Mouse (Mus musculus): ENCODE measurements around the gene Krt32.

Gene Krt32

GRCm38 (mm10) chr11:100050451-100050850 is 37.6 kb downstream of the Krt32 start, which contains the start of gene Krt31:
Krt31 (minus strand) TSS chr11:100050551.
- no peak for DNase-seq

DNA sequence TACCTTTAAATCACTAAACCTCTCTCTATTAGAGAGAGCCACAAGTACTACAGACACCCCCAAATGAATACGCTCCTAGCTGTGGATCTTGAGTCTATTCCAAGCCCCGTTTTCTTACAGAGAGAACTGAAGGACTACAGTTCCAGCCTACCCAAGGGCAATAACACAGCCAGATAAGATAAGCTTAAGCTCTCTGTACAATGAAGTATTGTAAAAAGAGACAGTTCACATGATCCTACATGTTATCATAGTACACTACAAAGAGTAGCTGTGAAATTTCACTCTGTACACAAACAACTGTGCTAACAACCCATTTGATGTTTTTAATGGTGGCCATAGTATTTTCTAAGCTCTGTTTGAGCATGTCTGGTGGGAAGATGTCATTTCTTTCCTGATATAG is 40.8 kb downstream of the Krt32 start:
- DNase-seq: no peak

GRCm38 (mm10) chr11:100046303-100046866 is 41.6 kb downstream of the Krt32 start:
- peak; percentile 22 for DNase-seq

DNA sequence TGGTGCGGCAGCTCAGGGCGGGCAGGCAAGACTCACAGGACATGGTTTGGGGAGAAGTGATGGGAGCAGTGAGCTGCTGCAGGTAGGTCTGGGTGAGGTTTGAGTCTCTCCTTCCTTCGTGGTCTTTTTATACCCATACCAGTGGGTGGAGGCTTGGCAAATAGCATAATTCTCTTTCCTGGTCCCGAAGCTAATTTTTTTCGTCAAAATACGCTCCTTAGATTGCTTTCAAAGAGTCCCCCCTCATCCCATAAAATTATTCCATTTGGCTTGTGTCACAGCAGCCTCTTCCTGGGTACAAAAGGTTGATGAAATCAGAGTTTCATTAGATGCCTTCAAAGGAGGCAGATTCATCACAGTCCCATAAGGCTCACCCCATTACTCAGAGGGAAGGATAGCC is 46.6 kb downstream of the Krt32 start, which contains the start of gene Krt34:
Gene Krt34, minus strand, starts transcription at position 101 of the 400 bp plus-strand sequence.
- no peak for DNase-seq
